Mouse (Mus musculus) thymus, postnatal 0 days (tissue): ENCODE results near the gene Naf1. TPM values are rescaled to one million over a fixed set of nuclear protein-coding genes. Genes with fewer than 3 reads are reported as not detected.

Source experiments
- polyA plus RNA-seq: library from polyadenylated mRNA; unstranded; fragments of >200 nt; fragmentation: Nextera tagmentation; extraction: Ambion mirVana; gene quantifications from 2 replicates; pipeline ENCODE4 v1.2.1, GENCODE M21; 2015

Gene Naf1
- polyA plus RNA-seq, 1 experiment from 2014 or later = 5.0 TPM

Other genes with a start within 250 kb of the Naf1 start
- 0.05 TPM in 1 of 2 replicates, not detected in the other for gene Npy5r, start 172.1 kb upstream of the Naf1 start, polyA plus RNA-seq
- 0.30 and 0.35 TPM in 2 replicates for gene Npy1r, start 163.0 kb upstream of the Naf1 start, polyA plus RNA-seq